Mouse (Mus musculus) lung, adult 2 months (tissue): ENCODE results near the gene Rnf182. TPM values are rescaled to one million over a fixed set of nuclear protein-coding genes. Genes with fewer than 3 reads are reported as not detected.

Experiments used
- DNase-seq: peaks from one replicate; pipeline ENCODE4 v3.0.0; 2022
- H3K4me1 ChIP-seq: fragments of 200-500 bp; 2 replicates; pipeline ENCODE4 v1.6.1; 2011; ENCODE audit warnings: low read length; ENCODE audit not compliant: control insufficient read depth, insufficient read depth
- H3K4me3 ChIP-seq: fragments of 200-500 bp; replicated peaks from 2 replicates; pipeline ENCODE3; 2011; ENCODE audit warnings: low read depth, mild to moderate bottlenecking, control low read depth, low read length; ENCODE audit errors: extremely low read depth
- CTCF ChIP-seq: fragments of 200-500 bp; IDR thresholded peaks from 2 replicates; pipeline ENCODE4 v1.5.1; 2011; ENCODE audit warnings: mild to moderate bottlenecking, low read length, control low read depth; ENCODE audit not compliant: insufficient read depth
- POLR2A ChIP-seq: fragments of 200-500 bp; IDR thresholded peaks from 2 replicates; pipeline ENCODE4 v1.6.1; 2011; ENCODE audit warnings: low read depth, mild to moderate bottlenecking, control low read depth, low read length, borderline replicate concordance; ENCODE audit errors: extremely low read depth
- WGBS: fragments of 180-500 bp; shearing (Covaris S2); methylation state at CpG from one replicate; pipeline ENCODE4 v1.1.7; 2018; 5-methylcytosine and 5-hydroxymethylcytosine counted together
- polyA plus RNA-seq: library from polyadenylated mRNA; depleted of rRNA; stranded (reverse); fragments of >200 nt; gene quantifications from 2 replicates; pipeline ENCODE4 v1.2.3, GENCODE M21; 2012

The Rnf182 gene
- polyA plus RNA-seq, 1 experiment: 0.07 TPM

- no peak overlapping the region for H3K4me3 ChIP-seq
- no peak for TF ChIP-seq POLR2A
- TF ChIP-seq CTCF: no peak
- WGBS: 45% methylated on average over 16 of the region's 16 CpGs
- H3K4me1 ChIP-seq: no peaks in the 10 kb centered on the region
- no peak for DNase-seq
Measured at GRCm38 (mm10) chr13:43582961-43583360, 32.5 kb upstream of the Rnf182 start.

GRCm38 (mm10) chr13:43583504-43583903 is 32.0 kb upstream of the Rnf182 start:
- no peak overlapping the region for H3K4me3 ChIP-seq
- no peak for DNase-seq
- TF ChIP-seq POLR2A (no peak), CTCF (no peak)
- 54% methylated on average over 8 of the region's 8 CpGs for WGBS
- no peaks in the 10 kb centered on the region for H3K4me1 ChIP-seq

- DNase-seq: no peak
- TF ChIP-seq POLR2A (no peak), CTCF (no peak)
- 81% methylated on average over 2 of the region's 2 CpGs for WGBS
Measured at GRCm38 (mm10) chr13:43585335-43585734, 30.2 kb upstream of the Rnf182 start.

GRCm38 (mm10) chr13:43586966-43587365 is 28.5 kb upstream of the Rnf182 start:
- no peak for DNase-seq
- no peak overlapping the region for H3K4me3 ChIP-seq
- 82% methylated on average over 3 of the region's 3 CpGs for WGBS
- H3K4me1 ChIP-seq: no peaks in the 10 kb centered on the region
- TF ChIP-seq POLR2A (no peak), CTCF (no peak)

More at GRCm38 (mm10) chr13:43585335-43585734, 30.2 kb upstream of the Rnf182 start:
- Histone ChIP-seq H3K4me1 (no peaks in the 10 kb centered on the region), H3K4me3 (no peak overlapping the region)

GRCm38 (mm10) chr13:43587844-43588840 is 27.4 kb upstream of the Rnf182 start:
- no peak for TF ChIP-seq CTCF
- no peak for TF ChIP-seq POLR2A
- 70% methylated on average over 14 of the region's 14 CpGs for WGBS

GRCm38 (mm10) chr13:43591828-43592680 is 23.5 kb upstream of the Rnf182 start:
- DNase-seq: peak; percentile 21
- H3K4me3 ChIP-seq: peak overlapping the region; percentile 27
- TF ChIP-seq CTCF: no peak
- no peaks in the 10 kb centered on the region for H3K4me1 ChIP-seq
- WGBS: 64% methylated on average over 28 of the region's 28 CpGs

More at GRCm38 (mm10) chr13:43587844-43588840, 27.4 kb upstream of the Rnf182 start:
- Histone ChIP-seq H3K4me3 (no peak overlapping the region), H3K4me1 (no peaks in the 10 kb centered on the region)
- no peak for DNase-seq

- 48% methylated on average over 8 of the region's 8 CpGs for WGBS
Measured at GRCm38 (mm10) chr13:43592681-43593068, 22.8 kb upstream of the Rnf182 start.

GRCm38 (mm10) chr13:43595896-43596295 is 19.6 kb upstream of the Rnf182 start:
- DNase-seq: peak; percentile 18
- no peak overlapping the region for H3K4me3 ChIP-seq
- no peaks in the 10 kb centered on the region for H3K4me1 ChIP-seq
- 66% methylated on average over 4 of the region's 4 CpGs for WGBS
- TF ChIP-seq CTCF (peak; percentile 84), POLR2A (no peak)

More at GRCm38 (mm10) chr13:43592681-43593068, 22.8 kb upstream of the Rnf182 start:
- DNase-seq: no peak
- Histone ChIP-seq H3K4me3 (peak overlapping the region; percentile 27), H3K4me1 (no peaks in the 10 kb centered on the region)
- TF ChIP-seq CTCF (no peak), POLR2A (no peak)

GRCm38 (mm10) chr13:43600967-43601366 is 14.5 kb upstream of the Rnf182 start:
- WGBS: 88% methylated on average over 6 of the region's 6 CpGs
- DNase-seq: no peak
- no peaks in the 10 kb centered on the region for H3K4me1 ChIP-seq
- no peak overlapping the region for H3K4me3 ChIP-seq
- TF ChIP-seq CTCF (no peak), POLR2A (no peak)
